Mouse (Mus musculus) limb, embryonic 15.5 days (tissue): ENCODE data around the gene Hist1h2af. TPM values are rescaled to one million over a fixed set of nuclear protein-coding genes. Genes with fewer than 3 reads are reported as not detected.
A peak's percentile ranks its signal among the peaks of the same experiment; 100 is the strongest.

Experiments used
- ATAC-seq: fragments of 200-750 bp; cut with Nextera tagmentation; 2 replicates; pipeline ENCODE4 v1.8.0; 2017; ENCODE audit warnings: low read depth, moderate TSS enrichment; ENCODE audit not compliant: insufficient number of reproducible peaks, low FRiP score, low TSS enrichment
- H3K27ac ChIP-seq: fragments of 300-500 bp; sonication (generic); 2 replicates; pipeline ENCODE4 v1.5.1; 2015; ENCODE audit warnings: moderate library complexity, mild to moderate bottlenecking, inconsistent platforms
- H3K27me3 ChIP-seq: fragments of 300-500 bp; sonication (generic); 2 replicates; pipeline ENCODE4 v1.6.1; 2015; ENCODE audit warnings: inconsistent platforms
- H3K36me3 ChIP-seq: fragments of 300-500 bp; sonication (generic); 2 replicates; pipeline ENCODE4 v1.6.1; 2015; ENCODE audit warnings: inconsistent platforms
- H3K4me1 ChIP-seq: fragments of 300-500 bp; sonication (generic); 2 replicates; pipeline ENCODE4 v1.6.1; 2015; ENCODE audit warnings: inconsistent platforms
- H3K4me2 ChIP-seq: fragments of 300-500 bp; sonication (generic); 2 replicates; pipeline ENCODE4 v1.6.1; 2015; ENCODE audit warnings: mild to moderate bottlenecking, inconsistent platforms
- H3K4me3 ChIP-seq: fragments of 300-500 bp; sonication (generic); 2 replicates; pipeline ENCODE4 v1.5.1; 2015; ENCODE audit warnings: mild to moderate bottlenecking, inconsistent platforms
- H3K9ac ChIP-seq: fragments of 300-500 bp; sonication (generic); 2 replicates; pipeline ENCODE4 v1.6.1; 2015; ENCODE audit warnings: inconsistent platforms
- H3K9me3 ChIP-seq: fragments of 300-500 bp; sonication (generic); 2 replicates; pipeline ENCODE4 v1.6.1; 2016; ENCODE audit warnings: inconsistent platforms
- WGBS: fragments of 180-500 bp; shearing (Covaris S2); methylation state at CpG from one replicate; pipeline ENCODE4 v1.1.7; 2015; 5-methylcytosine and 5-hydroxymethylcytosine counted together
- polyA plus RNA-seq: library from polyadenylated mRNA; unstranded; fragments of >200 nt; fragmentation: Nextera tagmentation; extraction: Ambion mirVana; gene quantifications from 2 replicates; pipeline ENCODE4 v1.2.1, GENCODE M21; 2015

Gene Hist1h2af
- polyA plus RNA-seq, 1 experiment from 2014 or later: 7.5 TPM

DNA sequence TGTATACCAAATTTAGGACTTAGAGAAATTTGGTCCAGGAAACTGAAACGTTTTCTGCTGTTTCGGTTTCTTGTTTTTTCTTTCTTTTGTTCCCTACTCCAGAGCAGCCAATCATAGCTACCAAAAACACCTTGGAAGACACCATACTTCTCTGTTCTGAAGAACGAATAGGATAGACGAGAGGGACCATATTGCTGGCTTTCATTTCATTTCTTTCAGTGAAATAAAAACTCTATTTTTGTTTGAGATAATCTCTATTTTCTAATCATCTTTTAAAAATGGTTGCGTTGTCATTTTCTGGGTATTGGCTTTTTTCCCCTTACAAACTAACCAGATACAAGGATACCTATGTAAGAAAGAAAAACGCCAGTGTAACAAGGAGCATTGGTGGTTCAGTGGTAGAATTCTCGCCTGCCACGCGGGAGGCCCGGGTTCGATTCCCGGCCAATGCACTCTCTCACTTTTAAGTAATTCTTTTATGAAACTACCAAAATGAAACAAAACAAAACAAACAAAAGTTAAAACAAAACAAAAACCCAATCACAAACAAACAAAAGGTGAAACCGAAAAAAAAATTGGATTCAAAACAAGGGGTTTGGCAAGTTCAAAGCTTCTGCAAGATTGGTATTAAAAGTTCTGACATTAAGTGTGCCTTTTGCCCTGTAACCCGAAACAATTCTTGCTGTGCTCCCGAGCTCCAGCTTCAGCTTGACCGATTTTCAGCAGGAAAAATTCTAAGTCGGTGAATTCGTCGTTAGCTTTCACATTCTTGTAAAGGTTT lies 16.7 kb upstream of the Hist1h2af start:
- H3K27ac ChIP-seq: peak overlapping the region; percentile 88
- WGBS: under 1% methylated on average over 19 of the region's 19 CpGs
- H3K4me1 ChIP-seq: peaks cover 2% of the 10 kb centered on the region; the same call in 1 of the 2 replicates
- H3K27me3 ChIP-seq: no peaks in the 10 kb centered on the region
- peak overlapping the region; percentile 77 for H3K4me2 ChIP-seq
- H3K9ac ChIP-seq: no peak overlapping the region
- no peaks in the 10 kb centered on the region for H3K36me3 ChIP-seq
- peak overlapping the region; percentile 51 for H3K4me3 ChIP-seq
- ATAC-seq: peak; percentile 52; the same call in 1 of the 2 replicates
- H3K9me3 ChIP-seq: no peaks in the 10 kb centered on the region

GRCm38 (mm10) chr13:23517603-23518294 lies 16.0 kb upstream of the Hist1h2af start:
- under 1% methylated on average over 27 of the region's 27 CpGs for WGBS
- peak overlapping the region; percentile 77 for H3K4me2 ChIP-seq
- ATAC-seq: peak; percentile 86

GRCm38 (mm10) chr13:23518295-23518603 lies 15.5 kb upstream of the Hist1h2af start:
- Histone ChIP-seq H3K27ac (0 out of 2 replicates have a peak overlapping the region, but pooled peaks have one; percentile 88), H3K36me3 (no peaks in the 10 kb centered on the region), H3K9me3 (no peaks in the 10 kb centered on the region), H3K9ac (no peak overlapping the region), H3K4me3 (peak overlapping the region; percentile 51), H3K4me1 (peaks cover 2% of the 10 kb centered on the region; the same call in 1 of the 2 replicates), H3K4me2 (peak overlapping the region; percentile 77), H3K27me3 (no peaks in the 10 kb centered on the region)
- WGBS: under 1% methylated on average over 6 of the region's 6 CpGs
- ATAC-seq: no peak

More at GRCm38 (mm10) chr13:23517603-23518294, 16.0 kb upstream of the Hist1h2af start:
- Histone ChIP-seq H3K4me3 (peak overlapping the region; percentile 51), H3K27ac (peak overlapping the region; percentile 88), H3K27me3 (no peaks in the 10 kb centered on the region), H3K9me3 (no peaks in the 10 kb centered on the region), H3K36me3 (no peaks in the 10 kb centered on the region), H3K4me1 (peaks cover 2% of the 10 kb centered on the region; the same call in 1 of the 2 replicates), H3K9ac (no peak overlapping the region)

DNA sequence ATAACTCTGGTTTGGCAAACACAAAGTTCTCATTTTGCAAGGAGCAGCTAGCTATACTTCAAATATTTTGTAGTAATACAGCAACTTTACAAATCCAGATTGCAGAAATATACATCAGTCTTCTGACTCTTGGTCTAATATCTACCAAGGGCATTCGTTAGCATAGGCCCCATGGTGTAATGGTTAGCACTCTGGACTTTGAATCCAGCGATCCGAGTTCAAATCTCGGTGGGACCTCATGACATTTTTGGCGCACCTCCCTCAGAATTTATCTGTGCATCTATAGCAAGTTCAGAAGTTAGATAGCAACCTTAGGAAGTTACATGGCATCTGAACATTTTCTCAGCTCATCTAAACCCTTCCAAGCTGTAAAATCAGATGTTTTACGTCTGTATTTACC lies 14.8 kb upstream of the Hist1h2af start:
- 0 out of 2 replicates have a peak, but pooled peaks have one; percentile 32 for ATAC-seq
- H3K4me2 ChIP-seq: peak overlapping the region; percentile 56
- H3K9ac ChIP-seq: no peak overlapping the region
- no peaks in the 10 kb centered on the region for H3K9me3 ChIP-seq
- H3K27me3 ChIP-seq: no peaks in the 10 kb centered on the region
- under 1% methylated on average over 6 of the region's 6 CpGs for WGBS
- no peaks in the 10 kb centered on the region for H3K36me3 ChIP-seq
- H3K4me3 ChIP-seq: peak overlapping the region; percentile 51
- H3K27ac ChIP-seq: peak overlapping the region; percentile 78
- H3K4me1 ChIP-seq: peaks cover 2% of the 10 kb centered on the region; the same call in 1 of the 2 replicates

DNA sequence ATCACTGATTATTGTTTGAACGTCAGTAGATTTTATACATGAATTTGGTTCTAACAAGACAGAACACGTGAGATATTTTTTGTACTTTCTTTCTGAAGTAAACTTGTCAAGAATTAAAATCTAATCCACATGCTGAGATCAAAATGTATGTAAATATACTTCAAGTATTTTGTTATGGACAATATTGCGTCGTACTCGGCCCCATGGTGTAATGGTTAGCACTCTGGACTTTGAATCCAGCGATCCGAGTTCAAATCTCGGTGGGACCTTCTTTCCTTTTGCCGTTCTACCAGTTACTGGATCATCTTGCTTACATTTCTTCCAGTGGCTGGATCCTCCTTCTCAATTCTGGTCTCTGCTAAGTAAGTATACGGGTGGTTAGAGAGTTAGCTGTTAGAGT lies 14.3 kb upstream of the Hist1h2af start:
- peak overlapping the region; percentile 78 for H3K27ac ChIP-seq
- peak overlapping the region; percentile 51 for H3K4me3 ChIP-seq
- ATAC-seq: peak; percentile 25; the same call in 1 of the 2 replicates
- under 1% methylated on average over 10 of the region's 10 CpGs for WGBS
- no peaks in the 10 kb centered on the region for H3K9me3 ChIP-seq
- no peak overlapping the region for H3K9ac ChIP-seq
- no peaks in the 10 kb centered on the region for H3K36me3 ChIP-seq
- H3K27me3 ChIP-seq: no peaks in the 10 kb centered on the region
- peaks cover 2% of the 10 kb centered on the region; the same call in 1 of the 2 replicates for H3K4me1 ChIP-seq
- H3K4me2 ChIP-seq: peak overlapping the region; percentile 56

DNA sequence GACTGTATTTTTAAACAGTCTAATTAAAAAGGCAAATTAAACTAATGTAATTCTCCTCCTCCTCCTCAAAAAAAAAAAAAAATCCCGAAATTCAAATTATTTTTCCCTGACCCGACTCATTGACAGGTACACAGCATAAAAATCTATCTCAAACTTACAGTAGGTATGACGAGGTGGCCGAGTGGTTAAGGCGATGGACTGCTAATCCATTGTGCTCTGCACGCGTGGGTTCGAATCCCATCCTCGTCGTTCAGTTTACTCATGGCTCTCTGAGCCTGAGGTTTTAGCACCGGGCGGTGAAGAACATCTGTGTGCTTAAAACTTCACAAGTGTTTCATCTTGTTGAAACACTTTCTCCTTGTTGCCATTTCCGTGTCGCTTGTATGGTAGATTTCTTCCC lies 12.0 kb upstream of the Hist1h2af start:
- 1% methylated on average over 14 of the region's 14 CpGs for WGBS
- Histone ChIP-seq H3K36me3 (no peaks in the 10 kb centered on the region), H3K9ac (no peak overlapping the region), H3K27me3 (no peaks in the 10 kb centered on the region), H3K9me3 (no peaks in the 10 kb centered on the region), H3K4me3 (peak overlapping the region; percentile 7), H3K4me2 (peak overlapping the region; percentile 12; the same call in 1 of the 2 replicates), H3K4me1 (peaks cover 10% of the 10 kb centered on the region; the same call in 1 of the 2 replicates), H3K27ac (no peak overlapping the region)
- ATAC-seq: no peak

DNA sequence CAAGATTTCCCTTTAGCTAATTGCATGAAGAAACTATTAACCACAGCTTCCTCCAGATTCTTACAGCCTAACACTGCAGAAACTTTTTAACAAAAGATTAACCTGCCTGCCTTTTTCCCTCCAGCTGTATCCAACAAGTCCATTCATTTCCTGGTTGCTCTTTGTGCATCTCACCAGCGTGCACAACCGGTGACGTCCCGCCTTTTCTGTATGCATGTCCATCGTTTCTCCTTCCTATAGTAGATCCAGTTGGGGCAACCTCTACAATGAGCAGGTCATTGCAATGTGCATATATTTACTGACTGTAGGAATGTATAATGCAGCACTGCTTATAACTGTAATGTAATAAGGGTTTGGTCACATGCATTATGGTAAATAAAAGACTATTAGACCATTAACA lies 9.7 kb upstream of the Hist1h2af start:
- H3K4me2 ChIP-seq: no peak overlapping the region
- no peaks in the 10 kb centered on the region for H3K9me3 ChIP-seq
- H3K27me3 ChIP-seq: no peaks in the 10 kb centered on the region
- ATAC-seq: no peak
- H3K4me1 ChIP-seq: peaks cover 11% of the 10 kb centered on the region; the same call in 1 of the 2 replicates
- no peak overlapping the region for H3K27ac ChIP-seq
- WGBS: 65% methylated on average over 5 of the region's 5 CpGs
- no peak overlapping the region for H3K4me3 ChIP-seq
- no peak overlapping the region for H3K9ac ChIP-seq
- H3K36me3 ChIP-seq: no peaks in the 10 kb centered on the region

- WGBS: 10% methylated on average over 5 of the region's 5 CpGs
- peaks cover 11% of the 10 kb centered on the region; the same call in 1 of the 2 replicates for H3K4me1 ChIP-seq
- ATAC-seq: no peak
- H3K36me3 ChIP-seq: no peaks in the 10 kb centered on the region
- H3K9ac ChIP-seq: no peak overlapping the region
- no peak overlapping the region for H3K4me2 ChIP-seq
- H3K27ac ChIP-seq: no peak overlapping the region
- no peaks in the 10 kb centered on the region for H3K27me3 ChIP-seq
- H3K4me3 ChIP-seq: no peak overlapping the region
- H3K9me3 ChIP-seq: no peaks in the 10 kb centered on the region
Observed at GRCm38 (mm10) chr13:23524654-23525053, 9.1 kb upstream of the Hist1h2af start.

- no peak for ATAC-seq
- no peaks in the 10 kb centered on the region for H3K9me3 ChIP-seq
- H3K4me2 ChIP-seq: peak overlapping the region; percentile 49
- H3K4me3 ChIP-seq: peak overlapping the region; percentile 50
- no peak overlapping the region for H3K27ac ChIP-seq
- H3K36me3 ChIP-seq: no peaks in the 10 kb centered on the region
- peaks cover 11% of the 10 kb centered on the region; the same call in 1 of the 2 replicates for H3K4me1 ChIP-seq
- no peaks in the 10 kb centered on the region for H3K27me3 ChIP-seq
- H3K9ac ChIP-seq: no peak overlapping the region
- 2% methylated on average over 10 of the region's 10 CpGs for WGBS
Observed at GRCm38 (mm10) chr13:23525901-23526300, 7.8 kb upstream of the Hist1h2af start.

- peak; percentile 48; the same call in 1 of the 2 replicates for ATAC-seq
- WGBS: under 1% methylated on average over 17 of the region's 17 CpGs
- H3K9ac ChIP-seq: no peak overlapping the region
Observed at GRCm38 (mm10) chr13:23526312-23526711, 7.4 kb upstream of the Hist1h2af start.

GRCm38 (mm10) chr13:23529005-23529404 lies 4.7 kb upstream of the Hist1h2af start:
- 61% methylated on average over 5 of the region's 5 CpGs for WGBS
- Histone ChIP-seq H3K27me3 (no peaks in the 10 kb centered on the region), H3K9me3 (no peaks in the 10 kb centered on the region), H3K4me3 (no peak overlapping the region), H3K9ac (no peak overlapping the region), H3K27ac (no peak overlapping the region), H3K36me3 (no peaks in the 10 kb centered on the region), H3K4me1 (peaks cover 24% of the 10 kb centered on the region), H3K4me2 (no peak overlapping the region)
- ATAC-seq: no peak

More at GRCm38 (mm10) chr13:23526312-23526711, 7.4 kb upstream of the Hist1h2af start:
- Histone ChIP-seq H3K4me2 (peak overlapping the region; percentile 49), H3K9me3 (no peaks in the 10 kb centered on the region), H3K27me3 (no peaks in the 10 kb centered on the region), H3K36me3 (no peaks in the 10 kb centered on the region), H3K27ac (peak overlapping the region; percentile 77), H3K4me1 (peaks cover 11% of the 10 kb centered on the region; the same call in 1 of the 2 replicates), H3K4me3 (peak overlapping the region; percentile 50)
